Mouse (Mus musculus): Measurements from ENCODE around the gene Ephb3.

Gene Ephb3

DNA sequence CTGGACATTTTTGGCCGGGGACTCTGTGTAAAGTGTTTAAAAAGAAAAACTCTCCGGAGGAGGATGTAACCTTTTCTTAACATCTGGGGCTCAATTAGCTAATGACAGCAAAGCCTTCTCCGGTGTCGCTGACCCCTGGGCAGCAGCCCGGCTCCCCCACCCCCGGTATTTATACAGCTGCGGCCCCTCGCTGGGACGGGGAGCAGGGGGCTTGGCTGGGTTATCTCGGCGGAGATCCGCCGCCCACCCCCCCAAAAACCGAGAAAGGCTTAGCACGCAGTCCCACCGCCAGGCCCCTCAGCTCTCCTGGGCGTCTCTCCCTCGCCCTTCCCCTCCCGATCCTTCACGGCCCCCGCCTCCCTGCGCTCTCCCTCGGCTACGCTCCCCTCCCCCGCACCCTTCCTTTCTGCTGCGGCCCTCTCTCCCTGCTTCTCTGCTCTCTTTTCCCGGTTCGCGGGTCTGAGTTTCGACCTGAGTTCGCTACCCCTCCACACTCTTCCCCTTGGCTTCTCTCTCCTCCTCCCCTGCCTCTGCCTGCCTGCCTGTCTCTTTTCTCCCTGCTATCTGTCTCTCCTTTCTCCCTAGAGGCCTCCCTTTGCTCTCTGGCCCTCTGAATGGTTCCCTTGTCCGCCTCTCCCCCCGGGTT lies 42.0 kb downstream of the Ephb3 start:
- DNase-seq (ENCODE audit: low read depth): no peak

- no peak for DNase-seq (ENCODE audit: low read depth)
These were observed 42.5 kb downstream of the Ephb3 start for GRCm38 (mm10) chr16:21247037-21247432.

DNA sequence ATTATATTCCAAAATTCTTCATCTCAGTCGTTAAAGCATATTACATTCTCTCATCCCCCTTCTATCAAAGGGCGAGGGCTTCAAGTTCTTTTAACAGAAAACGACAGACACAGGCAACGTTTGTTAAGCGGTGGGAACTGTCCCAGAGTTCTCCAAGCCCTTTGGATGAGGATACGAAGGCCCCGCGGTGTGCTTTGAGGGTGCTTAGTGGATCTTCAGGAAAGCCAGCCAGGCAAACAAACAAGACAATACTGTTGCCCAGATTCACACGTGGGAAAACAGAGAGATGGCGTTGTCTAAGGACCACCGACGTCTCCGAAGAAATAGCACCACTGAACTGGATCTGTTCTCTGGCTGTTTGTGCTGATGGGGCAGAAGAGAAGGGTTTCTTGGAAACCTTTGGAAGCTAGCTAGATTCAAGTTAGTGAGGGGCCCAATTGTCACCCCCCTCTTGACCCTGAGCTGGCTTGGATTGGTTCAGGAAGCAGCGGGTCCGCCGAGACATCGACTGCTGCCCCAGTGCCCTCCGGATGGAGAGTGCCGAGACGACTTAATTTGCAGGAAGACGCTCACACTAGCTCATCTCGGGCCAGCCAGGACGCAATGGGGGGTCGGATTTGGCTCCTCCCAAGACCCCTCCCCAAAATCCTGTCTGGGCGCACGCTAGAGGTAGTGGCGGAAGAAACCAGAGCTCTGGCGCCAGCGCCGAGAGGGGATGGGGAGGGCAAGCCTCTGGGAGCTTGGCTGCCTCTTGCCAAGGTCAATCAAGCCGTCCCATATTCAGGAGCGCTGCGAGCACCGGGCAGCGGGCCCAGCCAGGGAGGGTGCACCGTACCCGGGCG lies 43.5 kb downstream of the Ephb3 start:
- no peak for DNase-seq (ENCODE audit: low read depth)

GRCm38 (mm10) chr16:21248713-21249531 lies 44.4 kb downstream of the Ephb3 start:
- DNase-seq (ENCODE audit: low read depth): no peak

DNA sequence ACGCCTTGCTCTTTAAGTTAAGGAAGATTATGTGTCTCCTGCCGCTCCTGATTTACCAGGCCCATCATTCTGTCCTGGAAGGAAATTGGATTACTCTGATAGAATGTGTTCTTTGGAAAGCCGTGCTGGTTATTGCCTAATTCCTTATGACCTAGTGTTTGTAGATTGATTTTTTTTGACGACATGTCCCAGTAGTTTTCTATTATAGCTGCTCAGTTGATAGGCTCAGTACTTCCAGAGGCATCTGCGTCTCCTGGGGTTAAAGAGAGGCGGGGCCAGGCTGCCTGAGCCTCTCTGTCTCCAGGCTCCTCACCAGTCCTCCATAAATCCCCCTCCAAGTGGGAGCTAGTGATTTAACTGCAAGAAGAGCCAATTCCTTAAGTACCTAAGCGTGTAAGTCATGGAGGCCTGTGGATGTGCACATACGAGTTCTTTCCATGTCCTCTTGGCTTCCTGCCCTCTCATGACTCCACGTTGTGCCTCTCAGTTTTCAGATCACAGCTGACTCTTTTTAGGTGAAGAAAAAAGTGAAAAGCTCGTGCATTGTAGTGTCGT lies 47.9 kb downstream of the Ephb3 start:
- no peak for DNase-seq (ENCODE audit: low read depth)

DNA sequence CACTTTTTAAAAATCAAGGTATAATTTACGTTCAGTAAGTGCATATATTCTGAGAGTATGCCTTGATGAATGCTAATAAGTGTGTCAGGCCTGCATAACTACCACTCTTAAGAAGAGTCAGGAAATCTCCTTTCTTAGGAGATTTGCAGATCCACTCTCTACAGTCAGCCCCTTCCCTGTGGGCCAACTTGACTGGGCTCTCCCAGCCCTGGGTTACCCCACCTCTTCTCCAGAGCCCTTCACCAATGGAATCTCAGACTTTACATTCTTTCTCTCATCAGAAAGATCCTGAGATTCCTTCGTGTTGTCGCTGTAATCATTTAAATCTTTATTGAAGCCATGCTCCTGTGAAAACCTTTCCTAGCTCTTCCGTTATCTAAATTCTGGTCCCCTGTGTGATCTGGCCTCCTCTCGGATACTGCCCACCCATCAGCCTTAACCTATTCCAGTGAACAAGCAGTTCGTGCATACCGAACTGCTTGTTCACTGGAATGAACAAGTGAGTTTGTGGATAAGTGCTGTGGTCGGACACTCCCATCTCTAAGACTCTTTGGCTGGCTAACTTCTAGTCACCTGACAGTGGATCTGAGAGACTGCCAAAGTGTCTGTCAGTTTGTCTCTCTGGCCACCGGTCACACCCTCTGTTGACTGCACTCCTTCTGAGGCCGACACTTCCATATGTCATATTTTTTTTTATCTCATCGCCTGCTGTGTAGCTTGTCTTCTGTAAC lies 51.2 kb downstream of the Ephb3 start:
- no peak for DNase-seq (ENCODE audit: low read depth)

DNA sequence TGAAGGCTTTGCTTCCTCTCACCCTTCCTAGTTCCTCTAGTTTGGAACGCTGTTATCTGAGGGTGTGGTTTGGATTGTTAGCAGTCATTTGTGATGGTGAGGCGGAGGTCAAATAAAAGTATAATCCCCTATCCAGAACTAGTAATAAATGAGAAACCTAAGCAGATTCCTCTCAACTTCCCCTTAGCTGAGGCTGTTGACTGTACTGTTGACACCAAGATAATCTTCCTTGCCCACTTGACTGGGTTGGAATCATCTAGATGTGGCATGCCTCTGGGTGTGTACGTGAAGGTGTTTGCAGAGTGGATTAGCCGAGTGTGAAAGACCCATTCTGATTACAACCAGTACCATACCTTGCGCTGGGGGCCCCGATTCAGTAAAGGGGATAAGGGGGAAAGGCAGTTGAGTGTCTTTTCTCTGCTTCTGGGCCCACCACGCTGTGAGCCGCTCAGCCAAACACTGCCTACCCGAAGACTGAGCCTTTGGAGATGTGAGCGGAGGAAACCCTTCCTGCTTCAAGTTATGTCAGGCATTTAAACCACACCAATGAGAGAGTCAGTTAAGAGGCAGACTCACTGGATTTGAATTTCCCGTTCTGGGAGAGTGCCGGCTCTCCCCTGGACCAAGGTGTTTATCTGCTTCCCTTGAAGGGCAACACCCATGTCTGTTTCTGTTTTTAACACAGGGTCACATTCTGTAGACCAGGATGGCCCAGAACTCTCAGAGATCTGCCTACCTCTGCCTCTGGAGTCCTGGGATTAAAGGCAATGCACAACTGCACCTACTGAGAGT lies 52.2 kb downstream of the Ephb3 start:
- no peak for DNase-seq (ENCODE audit: low read depth)

GRCm38 (mm10) chr16:21265417-21265816 lies 60.9 kb downstream of the Ephb3 start:
- no peak for DNase-seq (ENCODE audit: low read depth)

DNA sequence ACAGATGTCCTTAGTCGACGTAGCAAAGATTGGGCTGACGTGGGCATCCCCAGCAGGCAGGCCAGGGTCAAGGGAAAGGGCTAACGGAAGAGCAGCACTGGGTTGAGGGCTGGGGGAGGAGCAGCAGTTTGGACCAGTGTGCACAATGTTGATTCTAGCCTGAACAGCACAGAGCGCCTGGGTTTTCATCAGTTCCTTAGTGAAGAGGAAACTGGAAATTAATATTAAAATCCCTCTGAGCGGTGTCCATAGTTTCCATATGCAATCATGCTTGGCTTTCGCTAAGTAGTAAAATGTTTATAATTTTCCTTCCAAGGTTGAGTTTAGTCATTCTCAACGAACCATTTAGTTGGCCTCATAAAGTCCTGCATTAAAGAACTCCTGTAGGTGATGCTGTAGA lies 65.2 kb downstream of the Ephb3 start:
- DNase-seq (ENCODE audit: low read depth): no peak

GRCm38 (mm10) chr16:21271773-21272247 lies 67.3 kb downstream of the Ephb3 start:
- DNase-seq (ENCODE audit: low read depth): no peak

- no peak for DNase-seq (ENCODE audit: low read depth)
These were observed 68.2 kb downstream of the Ephb3 start for GRCm38 (mm10) chr16:21272748-21273147.
